Mouse (Mus musculus) CH12.LX (cell line): ENCODE results near the gene Tpx2. TPM values are rescaled to one million over a fixed set of nuclear protein-coding genes. Genes with fewer than 3 reads are reported as not detected.

ENCODE experiments used
- DNase-seq: peaks from one replicate; pipeline ENCODE4 v3.0.0-alpha.2; 2013; ENCODE audit errors: extremely low read depth
- H3K27ac ChIP-seq: 2 replicates; pipeline ENCODE4 v1.5.1; 2012; ENCODE audit warnings: low read depth, mild to moderate bottlenecking, control low read depth, moderate library complexity; ENCODE audit not compliant: insufficient read depth
- H3K27me3 ChIP-seq: replicated peaks from 2 replicates; pipeline ENCODE3; 2012; ENCODE audit warnings: inconsistent platforms
- H3K36me3 ChIP-seq, 2 experiments: replicated peaks in 1 of 2; 2 replicates each; pipeline versions ENCODE3 to v1.6.1; 2012; ENCODE audit warnings: inconsistent platforms in 1 of 2, low read length in 1 of 2, mild to moderate bottlenecking in 1 of 2, mixed read lengths in 1 of 2, moderate library complexity in 1 of 2; ENCODE audit not compliant: control insufficient read depth in 1 of 2, insufficient read depth in 1 of 2
- H3K4me1 ChIP-seq, 2 experiments: 2 replicates each; pipeline ENCODE4 v1.6.1; 2012; ENCODE audit warnings: inconsistent platforms in 1 of 2, moderate library complexity in 1 of 2; ENCODE audit not compliant: insufficient read depth in 2 of 2, control insufficient read depth in 1 of 2
- H3K4me2 ChIP-seq: 2 replicates; pipeline ENCODE4 v1.6.1; 2012; ENCODE audit warnings: low read depth, mild to moderate bottlenecking, control low read depth; ENCODE audit not compliant: poor library complexity, insufficient read depth, severe bottlenecking
- H3K4me3 ChIP-seq, 3 experiments: fragments of 150-350 bp in 1 of 3; sonication (generic) in 1 of 3; replicated peaks in 1 of 3; 2 replicates each; pipeline versions ENCODE3 to v1.5.1; 2011 to 2012; ENCODE audit warnings: low read depth in 2 of 3, low read length in 2 of 3, mild to moderate bottlenecking in 2 of 3, moderate library complexity in 2 of 3, control low read depth in 1 of 3, improper control_type of control experiment in 1 of 3, inconsistent platforms in 1 of 3, mixed read lengths in 1 of 3; ENCODE audit not compliant: poor library complexity in 1 of 3
- H3K79me2 ChIP-seq: replicated peaks from 2 replicates; pipeline ENCODE4 v1.6.1; 2012; ENCODE audit warnings: mild to moderate bottlenecking, moderate library complexity; ENCODE audit not compliant: control insufficient read depth, poor library complexity, insufficient read depth, severe bottlenecking; ENCODE audit errors: extremely low read depth
- H3K9ac ChIP-seq: 2 replicates; pipeline ENCODE4 v1.6.1; 2012; ENCODE audit warnings: low read depth, mild to moderate bottlenecking, control low read depth, moderate library complexity; ENCODE audit not compliant: insufficient read depth
- H3K9me3 ChIP-seq: replicated peaks from 2 replicates; pipeline ENCODE3; 2012; ENCODE audit warnings: low read length, inconsistent platforms, mixed read lengths
- BHLHE40 ChIP-seq: IDR thresholded peaks from 2 replicates; pipeline ENCODE4 v1.6.1; 2011; ENCODE audit warnings: mild to moderate bottlenecking, low read depth, low read length, improper control_type of control experiment
- CHD1 ChIP-seq: IDR thresholded peaks from 2 replicates; pipeline ENCODE4 v1.6.1; 2012; ENCODE audit warnings: low read depth, low read length, improper control_type of control experiment, inconsistent platforms
- CHD2 ChIP-seq: IDR thresholded peaks from 2 replicates; pipeline ENCODE4 v1.6.1; 2011; ENCODE audit warnings: low read length, improper control_type of control experiment
- CTCF ChIP-seq, 2 experiments: IDR thresholded peaks in 1 of 2; conservative IDR thresholded peaks in 1 of 2; 2 replicates each; pipeline ENCODE4 v1.5.1; 2011 to 2012; ENCODE audit warnings: low read depth in 2 of 2, low read length in 2 of 2, improper control_type of control experiment in 1 of 2, inconsistent platforms in 1 of 2, mild to moderate bottlenecking in 1 of 2, moderate library complexity in 1 of 2
- ELF1 ChIP-seq: IDR thresholded peaks from 2 replicates; pipeline ENCODE4 v1.6.1; 2014; ENCODE audit warnings: low read depth, mild to moderate bottlenecking, inconsistent platforms, low read length, improper control_type of control experiment
- ETS1 ChIP-seq: conservative IDR thresholded peaks from 2 replicates; pipeline ENCODE4 v1.6.1; 2012; ENCODE audit warnings: low read depth, mild to moderate bottlenecking, inconsistent platforms, low read length, improper control_type of control experiment, moderate library complexity
- KAT2A ChIP-seq: IDR thresholded peaks from 2 replicates; pipeline ENCODE4 v1.6.1; 2012; ENCODE audit warnings: low read length, improper control_type of control experiment, inconsistent platforms; ENCODE audit not compliant: insufficient replicate concordance
- MAFK ChIP-seq: IDR thresholded peaks from 2 replicates; pipeline ENCODE4 v1.6.1; 2011; ENCODE audit warnings: low read length, improper control_type of control experiment; ENCODE audit not compliant: insufficient replicate concordance
- MAZ ChIP-seq: IDR thresholded peaks from 2 replicates; pipeline ENCODE4 v1.6.1; 2012; ENCODE audit warnings: low read depth, mild to moderate bottlenecking, inconsistent platforms, low read length, improper control_type of control experiment, moderate library complexity
- NELFE ChIP-seq: IDR thresholded peaks from 2 replicates; pipeline ENCODE4 v1.6.1; 2011; ENCODE audit warnings: low read depth, low read length, improper control_type of control experiment
- NRF1 ChIP-seq: IDR thresholded peaks from 2 replicates; pipeline ENCODE4 v1.6.1; 2014; ENCODE audit warnings: low read depth, mild to moderate bottlenecking, inconsistent platforms, low read length, improper control_type of control experiment, moderate library complexity
- POLR2A ChIP-seq: IDR thresholded peaks from 2 replicates; pipeline ENCODE4 v1.6.1; 2011; ENCODE audit warnings: low read depth, mild to moderate bottlenecking, improper control_type of control experiment, low read length
- POLR2AphosphoS2 ChIP-seq: IDR thresholded peaks from 2 replicates; pipeline ENCODE4 v1.6.1; 2011; ENCODE audit warnings: low read depth, low read length, improper control_type of control experiment
- RAD21 ChIP-seq: IDR thresholded peaks from 2 replicates; pipeline ENCODE4 v1.6.1; 2011; ENCODE audit warnings: low read depth, mild to moderate bottlenecking, low read length, improper control_type of control experiment, moderate library complexity
- SMC3 ChIP-seq: IDR thresholded peaks from 2 replicates; pipeline ENCODE4 v1.6.1; 2011; ENCODE audit warnings: low read depth, low read length, improper control_type of control experiment
- TBP ChIP-seq: conservative IDR thresholded peaks from 2 replicates; pipeline ENCODE4 v1.6.1; 2011; ENCODE audit warnings: low read depth, low read length, improper control_type of control experiment
- USF2 ChIP-seq: conservative IDR thresholded peaks from 2 replicates; pipeline ENCODE4 v1.6.1; 2011; ENCODE audit warnings: low read depth, low read length, improper control_type of control experiment
- ZC3H11A ChIP-seq: IDR thresholded peaks from 2 replicates; pipeline ENCODE4 v1.6.1; 2012; ENCODE audit warnings: low read depth, mild to moderate bottlenecking, inconsistent platforms, low read length, improper control_type of control experiment
- ZMIZ1 ChIP-seq: IDR thresholded peaks from 2 replicates; pipeline ENCODE4 v1.6.1; 2012; ENCODE audit warnings: low read depth, mild to moderate bottlenecking, inconsistent platforms, low read length, improper control_type of control experiment
- dilution Hi-C: fragments of 300-500 bp; cut with MboI; formaldehyde crosslinking; loops from 2 replicates; pipeline ENCODE4 v1.14.3; 2020; ENCODE audit warnings: low sequenced_read_pairs; ENCODE audit not compliant: extremely low pct_unique_long_range_greater_than_20kb, extremely low pct_ligation_motif_present
- in situ Hi-C: fragments of 300-500 bp; cut with MboI; formaldehyde crosslinking; loops from 3 replicates; pipeline ENCODE4 v1.14.3; 2019; ENCODE audit warnings: low sequenced_read_pairs, low pct_ligation_motif_present, low pct_unique_long_range_greater_than_20kb, mixed read lengths
- polyA plus RNA-seq: library from polyadenylated mRNA; unstranded; fragments of >175 nt; gene quantifications from 2 replicates; pipeline ENCODE4 v1.2.1, GENCODE M21; 2012; ENCODE audit warnings: low read depth; ENCODE audit not compliant: insufficient read length
- total RNA-seq, 2 experiments: library from RNA; depleted of rRNA; stranded (reverse); fragments of 300-350 nt in 1 of 2; fragments of >200 nt in 1 of 2; gene quantifications; 2 replicates each; pipeline ENCODE4 v1.2.3; 2012 to 2014

Tpx2 gene
- total and polyA plus RNA-seq, 3 experiments, result 66.1 to 127 (median 98.0) TPM

DNA sequence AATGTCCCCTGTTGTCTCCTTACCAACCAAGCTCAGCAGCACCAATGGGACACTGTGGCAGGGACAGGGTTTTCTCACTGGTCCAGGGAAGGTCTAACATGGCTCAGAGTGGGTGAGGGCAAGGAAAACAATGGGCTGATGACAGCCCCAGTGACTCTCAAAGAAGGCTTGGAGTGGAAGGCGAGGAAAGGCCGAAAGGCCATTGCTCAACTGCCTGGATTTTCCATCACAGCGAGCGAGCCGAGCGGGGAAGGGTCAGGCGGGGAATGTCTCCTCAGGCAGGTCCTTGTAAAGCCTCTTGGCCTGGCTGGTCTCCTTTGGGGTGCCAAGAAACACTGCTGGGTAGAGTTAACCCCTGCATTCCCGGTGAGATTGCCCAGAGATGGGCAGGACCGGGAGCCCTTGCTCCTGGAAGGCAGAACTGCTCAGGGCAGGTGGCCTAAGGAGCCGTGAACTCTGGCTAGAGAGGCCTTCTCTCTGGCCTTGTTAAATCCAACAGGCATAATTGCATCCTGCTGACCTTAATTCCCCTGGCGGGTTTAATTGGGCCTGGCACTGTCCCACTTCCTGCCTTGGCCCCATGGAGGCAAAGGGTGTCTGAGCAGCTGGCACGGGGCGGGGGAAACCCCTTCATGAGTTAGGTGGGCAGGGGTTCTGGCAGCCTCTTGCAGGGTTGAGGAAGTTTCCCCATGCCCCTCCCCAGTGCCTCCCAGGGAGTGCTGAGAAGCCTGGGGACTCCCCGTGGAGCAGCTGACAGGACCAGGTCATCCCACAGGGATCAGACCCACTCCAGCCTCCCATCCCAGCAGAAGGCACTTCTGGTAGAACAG lies 59.6 kb downstream of the Tpx2 start:
- dilution Hi-C loops (no loop called here), in situ Hi-C loops (loop anchor here (25.0 kb wide), 1 partner anchor 680 kb away; no protein-coding TSS in a partner anchor)
- DNase-seq, result no peak
- H3K27me3 ChIP-seq, result peaks cover 26% of the 10 kb centered on the region
- H3K9ac ChIP-seq, result no peak overlapping the region
- peaks cover 7% of the 10 kb centered on the region for H3K9me3 ChIP-seq
- H3K27ac ChIP-seq, result no peak overlapping the region
- H3K79me2 ChIP-seq, result no peaks in the 10 kb centered on the region
- no peak overlapping the region for H3K4me2 ChIP-seq
- H3K36me3 ChIP-seq, result no peaks in the 10 kb centered on the region
- H3K4me3 ChIP-seq, result no peak overlapping the region
- peak; percentile 32; the same call in 1 of the 2 replicates for TF ChIP-seq BHLHE40
- no peak for TF ChIP-seq MAFK
- TF ChIP-seq KAT2A, result no peak
- TF ChIP-seq ETS1, result 0 out of 2 replicates have a peak, but pooled peaks have one; percentile 13
- H3K4me1 ChIP-seq, result peaks cover 14 to 49% of the 10 kb centered on the region in 2 experiments

DNA sequence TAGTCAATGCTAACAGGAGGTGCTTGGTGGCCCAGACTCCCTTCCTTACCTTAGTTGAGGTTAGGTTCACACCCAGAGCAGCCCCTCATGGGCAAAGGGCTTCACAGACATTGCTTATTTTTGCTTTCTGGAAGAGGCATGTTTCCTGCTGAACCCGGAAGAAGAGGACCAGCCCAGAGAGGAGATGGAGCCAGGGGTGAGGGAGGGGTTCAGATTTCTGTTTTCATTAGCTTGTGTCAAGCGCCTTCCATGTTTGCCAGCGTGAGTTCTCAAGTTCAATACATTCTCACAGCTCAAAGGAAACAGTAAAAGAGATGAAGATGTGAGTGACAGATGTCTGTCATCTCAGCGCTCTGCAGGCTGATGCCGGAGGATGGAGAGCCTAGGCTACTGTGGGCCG lies 62.1 kb downstream of the Tpx2 start:
- dilution Hi-C loops, result no loop called here
- peaks cover 7% of the 10 kb centered on the region for H3K9me3 ChIP-seq
- H3K4me3 ChIP-seq, result no peak overlapping the region
- no peak for DNase-seq
- H3K36me3 ChIP-seq, result no peaks in the 10 kb centered on the region
- TF ChIP-seq NELFE, result no peak
- no peak for TF ChIP-seq RAD21
- no peak for TF ChIP-seq KAT2A
- no peak for TF ChIP-seq NRF1
- TF ChIP-seq ELF1, result no peak
- TF ChIP-seq CHD1, result no peak
- TF ChIP-seq CTCF (conservative IDR thresholded peaks at IDR 0.05 in 1 of 2, IDR thresholded peaks at IDR 0.05 in 1 of 2; ENCODE audit: low read depth in 2 of 2, low read length in 2 of 2), result no peak
- TF ChIP-seq POLR2AphosphoS2, result no peak
- no peak for TF ChIP-seq USF2
- no peak for TF ChIP-seq POLR2A
- TF ChIP-seq MAZ, result no peak
- TF ChIP-seq SMC3, result no peak
- no peak for TF ChIP-seq MAFK
- TF ChIP-seq ETS1, result no peak
- TF ChIP-seq ZC3H11A, result no peak
- TF ChIP-seq ZMIZ1, result no peak
- no peak for TF ChIP-seq TBP
- no peak for TF ChIP-seq CHD2
- TF ChIP-seq, all 38 proteins: peak for 0
- Histone ChIP-seq H3K9ac (no peak overlapping the region), H3K27ac (no peak overlapping the region), H3K4me1 (peaks cover 16 to 53% of the 10 kb centered on the region in 2 experiments), H3K79me2 (no peaks in the 10 kb centered on the region), H3K27me3 (peaks cover 43% of the 10 kb centered on the region), H3K4me2 (no peak overlapping the region)
- in situ Hi-C loops, result loop anchor here (25.0 kb wide), 1 partner anchor 677 kb away; no protein-coding TSS in a partner anchor
